Mouse (Mus musculus) kidney, postnatal 10 days (tissue): ENCODE results near the gene Gtf3c4.

Experiments used
- DNase-seq: peaks from one replicate; pipeline ENCODE4 v3.0.0; 2021; ENCODE audit warnings: mixed read lengths

The Gtf3c4 gene

DNA sequence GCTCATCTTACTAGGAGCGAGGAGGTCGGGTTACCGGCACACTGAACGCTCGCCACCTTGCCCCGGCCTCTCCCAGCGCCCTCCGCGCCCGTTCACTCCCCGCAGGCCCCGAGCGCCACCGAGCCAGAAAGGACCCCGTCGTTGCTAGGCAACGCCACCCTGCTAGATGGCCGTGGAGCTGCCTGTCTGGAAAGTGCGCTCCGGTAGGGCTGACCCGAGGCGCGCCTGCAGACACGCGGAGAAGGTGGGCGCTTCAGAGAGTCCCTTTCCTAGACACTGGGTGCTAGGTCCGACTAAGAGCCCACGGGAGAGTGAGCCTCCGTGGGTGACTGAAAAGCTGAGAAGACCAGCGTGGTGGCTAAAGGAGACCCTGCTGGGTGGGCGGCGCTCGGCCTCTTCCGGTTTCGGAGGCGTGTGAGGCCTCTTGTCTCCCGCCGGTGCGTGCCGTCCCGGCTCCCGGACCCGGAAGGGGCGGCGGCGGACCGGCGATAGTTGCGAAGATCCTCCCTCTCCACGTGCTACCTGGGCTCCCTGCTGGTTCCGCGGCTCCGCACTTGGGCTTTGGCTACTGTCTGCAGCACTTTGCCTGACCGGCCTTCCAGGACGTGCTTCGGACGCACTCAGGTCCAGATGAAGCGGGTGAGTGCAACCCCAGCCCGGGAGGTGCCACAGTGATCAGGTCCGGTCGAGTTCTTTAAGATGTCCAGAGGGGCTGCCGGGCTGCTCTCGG is at the start of gene Gtf3c4, which contains the start of gene Ddx31:
Gene Gtf3c4, minus strand, starts transcription at position 139 of the 730 bp plus-strand sequence.
Gene Ddx31, plus strand, starts transcription at position 185 of the 730 bp plus-strand sequence.
- DNase-seq: peak; percentile 97

DNA sequence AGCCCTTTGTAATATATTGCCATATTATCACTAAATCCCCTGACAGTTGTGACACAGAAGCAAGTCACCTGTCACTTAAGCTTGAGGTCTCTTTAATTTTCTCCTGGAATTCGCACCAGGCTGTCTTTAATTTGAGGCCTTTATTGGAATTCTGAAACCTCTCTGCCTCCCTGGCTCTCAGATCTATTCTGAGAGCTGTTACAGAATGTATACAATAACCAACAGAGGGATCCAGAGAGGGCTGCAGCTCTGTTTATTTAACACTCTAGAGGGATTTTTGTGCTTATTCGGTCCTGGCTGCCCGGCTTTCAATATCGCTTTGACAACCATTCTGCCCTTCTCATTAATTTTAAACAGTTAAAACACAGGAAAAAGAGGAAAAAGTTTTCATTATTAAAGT is 44.8 kb upstream of the Gtf3c4 start:
- no peak for DNase-seq

DNA sequence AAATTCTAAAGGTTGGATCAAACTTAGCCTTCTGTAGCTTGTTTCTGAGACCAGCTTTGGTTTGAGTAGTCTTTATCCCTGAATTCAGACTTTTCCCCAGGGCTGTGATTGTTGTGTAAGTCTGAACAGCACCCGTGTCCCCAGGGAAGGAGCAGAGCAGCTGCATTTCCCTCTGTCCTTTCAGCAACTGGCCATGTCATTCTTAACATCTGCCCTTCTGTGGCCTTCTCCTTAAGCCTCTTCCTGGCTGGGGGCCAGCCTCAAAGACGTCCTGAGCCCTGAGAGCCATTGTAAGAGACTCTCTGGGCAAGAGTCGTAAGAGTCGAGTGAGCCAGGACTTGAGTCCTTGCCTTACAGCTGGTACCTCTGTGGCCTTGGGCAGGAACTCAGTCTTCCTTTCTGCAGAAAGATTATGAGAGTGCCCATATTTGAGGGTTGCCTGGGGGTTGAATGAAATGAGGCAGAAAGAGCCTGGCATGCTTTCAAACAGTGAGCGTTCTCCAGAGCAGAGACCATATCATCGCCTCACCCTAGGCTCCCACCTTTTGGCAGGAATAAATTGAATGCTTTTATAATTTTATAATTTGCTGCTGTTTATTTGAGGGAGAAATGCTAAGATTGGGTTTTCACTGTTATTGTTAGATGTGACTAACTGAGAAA is 42.8 kb upstream of the Gtf3c4 start:
- no peak for DNase-seq

DNA sequence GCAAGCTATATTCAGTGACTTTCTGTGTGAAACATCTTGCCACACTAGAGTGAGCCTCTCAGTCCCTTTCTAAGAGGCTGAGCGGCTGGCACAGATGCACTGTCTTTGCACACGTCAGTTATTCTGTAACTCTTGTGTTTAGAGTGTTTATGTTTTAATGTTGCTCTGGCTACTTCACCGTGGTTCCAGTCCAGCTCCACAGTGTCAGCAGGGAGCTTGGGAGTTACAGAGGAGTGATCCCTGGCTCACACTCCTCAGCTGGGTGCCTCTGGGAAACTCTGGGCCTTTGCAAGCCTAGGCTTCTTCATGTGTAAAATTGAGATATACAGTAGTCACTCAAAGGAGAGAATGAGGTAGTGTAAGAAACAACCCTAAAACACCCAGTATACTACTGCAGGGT is 41.9 kb upstream of the Gtf3c4 start:
- no peak for DNase-seq

DNA sequence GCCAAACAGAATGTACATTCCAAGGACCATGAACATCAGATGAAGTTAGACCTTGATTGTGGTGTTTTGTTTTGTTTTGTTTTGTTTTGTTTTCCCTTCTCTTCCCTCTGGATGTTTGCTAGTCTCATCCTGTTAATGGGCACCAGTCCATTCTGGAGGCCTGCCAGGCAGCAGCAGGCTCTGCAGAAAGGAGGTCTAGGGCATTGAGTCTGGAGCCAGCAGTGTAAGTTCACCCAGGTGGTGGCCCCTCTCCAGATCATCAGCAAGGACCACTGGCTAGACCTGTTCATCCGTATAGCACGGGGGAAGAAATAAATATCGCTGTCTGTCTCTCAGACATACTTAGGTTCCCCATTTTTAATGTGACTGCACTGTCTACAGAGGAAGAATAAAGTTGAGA is 41.1 kb upstream of the Gtf3c4 start:
- DNase-seq: peak; percentile 26

DNA sequence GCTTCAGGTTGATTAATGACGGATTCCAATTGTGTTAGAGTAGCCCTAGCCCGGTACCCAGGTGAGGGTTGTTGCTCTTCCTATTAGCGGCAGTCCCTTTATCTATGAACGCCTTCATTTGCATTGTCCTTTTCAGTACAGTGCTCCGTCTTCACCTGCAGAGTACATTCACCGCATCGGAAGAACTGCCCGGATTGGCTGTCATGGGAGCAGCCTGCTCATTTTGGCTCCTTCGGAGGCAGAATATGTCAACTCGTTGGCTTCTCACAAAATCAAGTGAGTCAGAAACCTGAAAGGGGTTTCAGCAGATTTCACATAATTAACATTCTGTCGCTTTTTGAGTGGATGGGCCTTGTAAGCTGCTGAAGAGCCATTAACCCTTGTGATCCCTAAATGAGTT is 35.4 kb upstream of the Gtf3c4 start:
- DNase-seq: no peak

DNA sequence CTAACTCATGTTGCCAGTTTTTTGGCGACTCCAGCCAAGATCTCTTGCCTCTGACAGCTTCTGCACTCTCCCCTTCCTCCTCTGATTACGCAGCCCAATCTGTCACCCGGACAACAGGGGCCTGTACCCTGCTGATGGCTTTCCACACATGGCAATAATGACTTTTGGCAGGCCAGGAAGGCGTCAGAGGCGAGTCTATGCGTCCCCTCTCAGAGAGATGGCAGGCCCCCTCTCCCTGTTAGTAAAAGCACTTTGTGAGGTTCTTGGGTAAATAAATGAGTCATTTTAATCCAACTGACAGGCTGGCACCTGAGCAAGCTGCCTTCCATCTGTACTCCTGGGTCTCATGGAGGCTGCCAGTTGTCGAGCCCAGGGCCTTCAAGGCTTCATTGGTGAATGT is 27.3 kb upstream of the Gtf3c4 start:
- no peak for DNase-seq

DNA sequence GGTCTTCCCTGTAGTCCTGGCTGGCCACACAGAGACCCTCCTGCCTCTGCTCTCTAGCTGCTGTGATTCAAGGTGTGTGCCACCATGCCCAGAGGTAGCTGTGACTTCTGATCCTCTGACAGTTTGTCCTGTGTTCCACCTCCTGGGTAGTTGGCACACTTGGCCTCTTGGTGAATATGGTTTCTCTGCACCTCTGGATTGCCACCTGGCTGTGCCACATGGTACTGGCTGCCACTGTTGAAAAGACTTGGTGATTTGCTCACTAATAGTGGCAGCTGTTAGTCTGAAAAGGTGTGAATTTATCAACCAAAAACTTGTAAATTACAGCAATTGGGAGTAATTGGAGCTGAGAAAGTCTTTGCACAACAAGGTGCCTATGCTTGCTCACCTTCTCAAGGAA is 23.7 kb upstream of the Gtf3c4 start:
- DNase-seq: no peak

DNA sequence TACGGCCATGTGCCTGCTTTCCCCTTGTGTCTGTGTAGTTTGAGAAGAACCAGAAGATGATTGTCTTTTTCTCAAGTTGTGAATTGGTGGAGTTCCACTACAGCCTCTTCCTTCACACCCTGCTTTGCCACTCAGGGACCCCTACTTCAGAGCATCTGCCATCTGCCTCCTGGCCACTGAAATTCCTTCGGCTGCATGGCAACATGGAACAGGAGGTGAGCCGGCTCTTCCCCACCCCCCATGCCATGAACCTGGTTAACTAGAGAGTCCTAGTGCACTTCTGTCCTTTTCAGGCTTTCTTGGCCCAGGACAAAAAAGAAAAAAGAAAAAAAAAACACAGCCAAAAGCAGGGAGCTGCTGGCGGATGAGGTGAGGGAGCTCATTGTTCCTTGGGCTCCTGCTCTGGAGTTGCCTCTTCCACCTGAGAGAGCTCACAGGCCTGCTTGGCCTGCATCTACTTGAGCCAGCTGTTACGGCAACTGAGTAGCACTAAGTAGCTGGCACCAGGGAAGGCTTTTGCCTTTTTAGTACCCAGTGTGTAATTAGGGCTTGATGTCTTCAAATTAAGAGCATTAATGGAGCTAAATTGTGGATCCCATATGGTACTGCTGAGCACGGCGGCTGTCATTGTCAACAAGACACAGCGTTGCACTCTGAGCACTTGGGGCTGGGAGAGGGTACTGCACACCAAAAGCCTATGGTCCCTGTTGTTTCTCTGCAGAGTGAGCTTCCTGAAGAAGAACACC is 20.7 kb upstream of the Gtf3c4 start:
- no peak for DNase-seq

DNA sequence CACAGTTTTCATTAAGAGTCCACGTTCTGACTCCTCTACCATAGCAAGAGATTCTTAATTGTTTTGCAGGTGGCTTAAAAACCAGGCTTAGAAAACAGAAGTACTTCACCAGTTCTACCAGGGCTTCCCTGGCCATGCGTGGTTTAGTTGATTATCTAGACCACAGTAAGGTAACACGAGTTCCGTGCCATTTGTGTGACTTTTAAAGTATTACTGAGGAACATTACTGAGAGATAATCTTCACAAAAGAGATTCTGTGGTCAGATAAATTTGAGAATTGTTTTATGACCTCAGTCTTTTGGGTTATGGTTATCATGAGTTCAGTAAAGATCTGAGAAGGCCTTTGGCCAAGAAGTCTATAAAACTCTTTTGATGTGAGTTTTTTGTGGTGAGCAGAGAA is 19.1 kb upstream of the Gtf3c4 start:
- DNase-seq: no peak

DNA sequence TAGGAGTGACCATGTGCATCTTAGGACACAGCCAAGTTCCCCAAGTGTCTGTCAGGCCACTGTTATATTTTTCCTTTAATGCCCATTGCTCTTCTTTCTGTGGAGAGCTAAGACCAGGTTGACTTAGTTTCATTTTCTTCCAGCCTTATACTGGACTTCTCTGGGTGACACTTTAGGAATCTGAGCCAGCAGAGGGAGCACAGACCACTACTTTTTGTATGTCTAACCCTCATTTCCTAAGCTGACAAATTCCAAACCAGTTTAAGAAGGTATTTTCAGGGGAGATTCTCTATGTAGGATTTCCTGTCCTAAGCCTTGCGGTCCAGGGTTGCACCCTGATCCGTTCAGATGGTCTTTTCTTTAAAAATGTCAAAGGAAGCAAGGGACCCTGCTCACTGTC is 15.6 kb upstream of the Gtf3c4 start:
- DNase-seq: peak; percentile 17

DNA sequence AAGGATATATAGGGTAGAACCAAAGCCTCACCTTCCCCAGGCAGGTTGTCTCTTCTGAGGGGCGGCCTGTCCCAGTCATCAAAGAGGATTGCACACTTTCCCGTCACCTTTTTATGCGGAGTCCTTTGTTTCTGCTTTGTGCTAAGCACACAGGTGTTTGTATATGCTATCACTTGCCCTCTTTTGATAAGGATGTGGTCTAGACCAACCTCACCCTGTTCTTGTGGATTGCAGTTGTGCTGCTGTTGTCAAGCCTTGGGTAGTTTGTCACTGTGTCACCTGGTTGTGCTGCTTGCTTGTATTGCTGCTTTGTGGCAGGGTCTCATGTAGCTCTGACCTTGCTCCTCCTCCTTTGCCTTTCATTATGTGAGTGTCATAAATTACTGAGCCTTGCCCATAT is 12.4 kb upstream of the Gtf3c4 start:
- DNase-seq: no peak

DNA sequence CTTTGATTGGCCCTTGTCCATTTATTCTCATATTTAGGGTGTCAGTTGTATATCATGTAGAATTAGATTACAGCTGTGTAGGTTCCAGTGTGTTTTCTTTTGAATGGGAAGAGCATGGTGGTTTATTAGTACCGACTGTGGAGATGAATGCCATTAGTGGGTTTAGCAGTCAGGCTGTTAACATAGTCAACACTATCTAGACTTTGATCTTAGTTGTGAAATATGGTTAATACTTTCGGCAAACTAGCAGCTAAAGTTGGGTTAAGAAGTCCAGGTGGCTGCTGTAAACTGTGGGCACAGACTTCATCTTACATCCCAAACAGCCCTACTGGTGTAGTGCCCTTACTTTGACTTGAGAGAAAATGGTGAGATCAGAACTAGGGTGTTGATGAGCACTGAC is 8.7 kb upstream of the Gtf3c4 start:
- DNase-seq: no peak

DNA sequence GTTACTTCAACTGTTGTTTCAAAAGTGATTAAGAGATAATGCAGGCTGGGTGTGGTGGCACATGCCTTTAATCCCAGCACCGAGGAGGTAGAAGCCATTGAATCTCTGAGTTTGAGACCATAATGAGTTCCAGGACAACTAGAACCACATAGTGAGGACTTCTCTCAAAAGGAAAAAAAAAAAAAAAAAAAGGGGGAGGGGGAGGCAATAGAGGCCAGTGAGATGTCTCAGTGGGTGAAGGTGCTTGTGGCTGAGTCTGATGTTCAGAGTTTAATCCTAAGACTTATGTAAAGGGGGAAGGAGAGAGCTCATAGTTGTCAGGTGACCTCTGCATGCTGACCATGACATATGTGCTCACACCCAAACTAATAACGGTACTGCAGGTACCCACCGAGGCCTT is 1.9 kb upstream of the Gtf3c4 start:
- DNase-seq: no peak

DNA sequence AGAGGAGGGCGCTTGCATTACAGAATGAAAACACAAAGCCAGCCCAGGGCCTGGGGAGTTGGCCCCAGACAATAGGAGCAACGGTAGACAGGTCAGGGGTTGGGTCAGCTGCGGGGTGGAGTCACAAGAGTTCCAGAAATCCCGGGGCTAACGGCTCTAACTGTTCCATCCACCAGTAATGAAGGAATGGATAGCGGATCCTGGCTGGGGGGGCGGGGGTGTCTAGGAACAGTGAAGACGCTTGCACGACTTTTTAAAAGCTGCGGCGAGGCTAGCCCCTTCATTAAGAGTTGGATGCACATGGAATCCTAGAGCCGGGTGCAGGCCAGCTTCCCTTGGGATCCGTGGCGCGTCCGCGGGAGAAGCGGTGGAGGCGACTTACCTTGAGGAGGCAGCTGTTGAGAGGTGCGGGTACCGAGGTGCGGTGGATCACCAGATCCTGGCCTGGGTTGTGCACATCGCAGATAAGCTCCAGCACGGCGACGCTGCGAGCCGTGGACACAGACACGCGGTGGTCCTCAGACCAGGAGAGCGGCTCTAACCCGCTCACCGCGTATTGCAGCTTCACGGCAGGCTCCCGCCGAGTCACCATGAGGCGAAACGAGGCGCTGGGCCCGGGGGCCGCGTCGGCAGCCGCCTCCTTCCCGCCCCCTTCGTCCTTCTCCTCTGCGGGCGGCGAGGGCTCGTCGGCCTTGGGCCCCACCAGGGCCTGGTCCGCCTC is 499 bp downstream of the Gtf3c4 start:
- DNase-seq: peak; percentile 50

DNA sequence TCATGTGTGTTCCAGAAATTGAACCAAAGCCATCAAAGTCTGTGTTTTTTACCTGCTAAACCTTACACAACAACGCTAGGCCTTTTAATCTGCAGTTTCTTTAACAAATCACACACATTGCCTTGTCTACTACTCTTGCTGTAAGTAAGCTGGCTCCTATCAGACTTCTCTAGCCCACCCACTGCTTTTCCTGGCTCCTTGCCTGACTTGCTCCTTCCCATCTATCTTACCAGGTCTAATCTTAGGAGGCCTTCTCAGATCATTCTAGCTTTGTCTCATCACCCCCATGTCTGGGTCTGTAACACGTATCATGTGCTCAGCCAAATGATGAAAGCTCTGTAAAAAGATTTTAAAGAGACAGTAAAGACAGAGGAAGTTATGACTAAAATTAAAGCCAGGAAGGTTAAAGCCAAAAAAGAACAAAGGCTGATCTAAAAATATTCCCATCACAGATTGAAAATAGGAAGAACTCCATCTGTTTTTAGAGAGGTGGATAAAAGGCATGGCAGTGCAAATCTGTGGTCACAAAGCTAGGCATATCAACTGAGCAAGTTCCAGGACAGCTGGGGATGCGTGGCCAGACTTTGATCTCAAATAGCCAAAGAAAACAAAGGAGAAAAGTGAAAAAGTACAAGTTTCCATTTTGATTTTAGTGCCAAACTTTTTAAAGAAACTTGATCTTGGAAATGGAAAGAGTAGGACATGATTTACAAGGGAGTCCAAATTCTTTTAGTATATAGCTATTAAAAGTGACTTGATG is 3.8 kb downstream of the Gtf3c4 start:
- peak; percentile 59 for DNase-seq

DNA sequence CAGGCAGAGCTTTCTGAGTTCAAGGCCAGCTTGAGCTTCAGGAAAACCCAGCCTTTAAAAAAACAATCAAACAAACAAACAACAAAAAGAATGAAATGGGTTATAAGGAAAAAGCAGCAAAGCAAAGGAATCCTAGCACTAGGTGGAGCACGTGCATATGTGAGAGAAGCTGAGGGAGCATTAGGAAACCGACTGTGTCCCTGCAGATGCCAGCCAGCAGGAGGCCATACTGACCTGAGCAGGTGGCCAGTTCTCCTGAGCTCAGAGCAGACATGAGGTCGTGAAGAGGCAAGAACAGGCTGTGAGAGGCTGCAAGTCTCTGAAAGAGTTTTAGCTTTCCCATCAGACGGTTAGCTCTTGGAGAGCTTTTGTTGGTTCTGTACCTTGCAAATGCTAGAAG is 10.9 kb downstream of the Gtf3c4 start:
- DNase-seq: peak; percentile 56

DNA sequence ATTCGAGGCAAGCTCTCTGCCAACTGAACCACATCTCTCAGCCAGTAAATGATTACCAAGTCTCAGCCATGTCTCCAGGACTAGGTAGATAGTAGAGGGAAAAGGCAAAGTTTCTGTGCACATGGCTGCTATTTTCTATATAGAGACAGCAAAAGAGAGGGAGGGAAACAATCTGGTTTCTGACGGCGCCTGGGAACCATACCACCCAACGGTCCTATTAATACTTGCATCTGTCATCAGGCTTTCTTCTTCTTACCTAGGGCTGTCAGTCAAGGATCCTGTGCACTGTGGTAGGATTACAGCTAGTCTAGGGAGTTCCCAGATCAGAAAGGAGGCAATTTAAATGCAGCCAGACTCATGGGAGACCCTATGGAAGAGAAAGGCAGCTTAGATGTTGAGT is 21.3 kb downstream of the Gtf3c4 start:
- DNase-seq: no peak

DNA sequence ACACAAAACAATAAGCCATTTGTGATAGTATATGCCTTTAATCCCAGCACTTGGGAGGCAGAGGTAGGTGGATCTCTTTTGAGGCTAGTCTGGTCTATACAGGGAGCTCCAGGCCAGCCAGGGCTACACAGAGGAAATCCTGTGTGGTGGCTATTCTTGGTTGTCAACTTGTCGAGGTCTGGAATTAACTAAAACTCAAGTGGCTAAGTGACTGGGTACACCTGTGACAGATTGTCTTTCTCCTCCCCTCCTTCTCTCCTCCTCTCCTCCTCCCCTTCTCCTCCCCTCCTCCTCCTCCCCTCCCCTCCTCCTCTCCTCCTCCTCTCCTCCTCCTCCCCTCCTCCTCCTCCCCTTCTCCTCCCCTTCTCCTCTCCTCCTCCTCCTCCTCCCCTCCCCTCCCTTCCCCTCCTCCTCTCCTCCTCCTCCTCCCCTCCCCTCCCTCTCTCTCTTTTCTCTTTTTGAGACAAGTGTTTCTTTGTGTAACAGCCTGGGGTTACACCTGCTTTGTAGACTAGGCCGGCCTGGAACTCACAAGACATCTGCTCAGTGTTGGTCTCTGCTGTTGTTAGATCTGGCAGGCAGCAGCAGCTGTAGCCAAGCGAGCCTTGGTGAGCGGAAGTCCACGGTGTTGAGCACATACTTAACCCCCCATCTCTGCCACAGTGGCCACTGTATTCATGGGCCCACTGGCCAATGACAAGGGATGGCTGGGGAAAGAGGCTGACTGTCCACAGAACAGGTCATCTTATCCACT is 29.7 kb downstream of the Gtf3c4 start:
- no peak for DNase-seq

DNA sequence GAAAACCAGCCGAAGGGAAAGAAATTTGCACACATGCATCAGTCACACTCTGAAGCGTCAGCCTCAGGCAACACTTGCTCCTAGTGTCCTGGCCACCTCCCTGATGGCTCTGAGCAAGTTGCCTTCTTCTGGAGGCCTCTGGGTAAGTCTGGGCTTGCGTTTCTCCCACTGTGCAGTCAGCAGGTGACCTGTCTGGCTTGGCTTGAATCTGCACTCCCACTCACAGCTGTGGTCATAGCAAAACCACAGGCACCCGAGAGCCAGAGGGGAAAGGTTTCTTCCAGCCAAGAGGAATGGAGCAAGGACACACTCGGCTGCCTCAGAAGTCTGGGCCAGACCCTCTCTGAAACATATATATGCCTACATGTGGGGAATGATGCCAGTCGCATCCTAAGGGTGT is 31.3 kb downstream of the Gtf3c4 start:
- DNase-seq: no peak

DNA sequence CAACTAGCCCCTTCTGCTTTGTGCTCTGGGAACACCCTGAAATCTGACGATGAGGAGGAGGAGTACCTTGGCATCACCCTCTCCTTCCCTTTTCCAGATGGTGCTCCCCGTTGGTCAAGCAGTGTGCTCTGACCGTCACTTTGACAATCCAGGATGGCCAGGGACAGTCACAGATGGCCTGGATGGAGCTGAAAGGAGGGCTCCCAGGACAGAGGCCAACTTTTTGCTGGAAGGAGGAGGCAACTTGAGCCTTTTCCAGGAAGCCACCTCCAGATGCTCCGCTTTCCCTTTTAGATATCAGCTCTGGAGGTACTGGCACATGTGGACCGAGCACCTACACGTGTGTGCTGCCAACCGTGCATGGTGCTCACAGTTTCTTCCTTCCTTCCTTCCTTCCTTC is 36.8 kb downstream of the Gtf3c4 start:
- no peak for DNase-seq

DNA sequence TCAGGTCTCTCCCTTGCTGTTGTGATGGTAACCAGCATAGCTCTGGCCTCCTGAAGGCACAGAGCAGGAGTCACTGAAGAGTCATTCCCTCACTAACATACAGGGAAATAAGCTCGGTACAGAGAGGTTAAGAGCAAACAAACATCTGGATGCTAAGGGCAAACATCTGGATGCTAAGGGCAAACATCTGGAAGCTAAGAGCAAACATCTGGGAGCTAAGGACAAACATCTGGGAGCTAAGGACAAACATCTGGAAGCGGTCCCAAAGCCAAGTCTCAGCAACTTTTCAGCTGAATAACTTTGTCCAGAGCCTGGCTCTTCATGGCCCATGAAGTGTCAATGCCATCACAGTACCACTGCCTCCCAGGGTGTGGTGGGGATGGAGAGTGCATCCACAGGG is 40.6 kb downstream of the Gtf3c4 start:
- no peak for DNase-seq
